Mouse (Mus musculus): ENCODE results near the gene Gm5796.
"Not testable (repeated sequence)": the region's sequence is repeated elsewhere in the genome, so short reads cannot be mapped to it uniquely, and the experiment has no call there.

Gm5796 gene

DNA sequence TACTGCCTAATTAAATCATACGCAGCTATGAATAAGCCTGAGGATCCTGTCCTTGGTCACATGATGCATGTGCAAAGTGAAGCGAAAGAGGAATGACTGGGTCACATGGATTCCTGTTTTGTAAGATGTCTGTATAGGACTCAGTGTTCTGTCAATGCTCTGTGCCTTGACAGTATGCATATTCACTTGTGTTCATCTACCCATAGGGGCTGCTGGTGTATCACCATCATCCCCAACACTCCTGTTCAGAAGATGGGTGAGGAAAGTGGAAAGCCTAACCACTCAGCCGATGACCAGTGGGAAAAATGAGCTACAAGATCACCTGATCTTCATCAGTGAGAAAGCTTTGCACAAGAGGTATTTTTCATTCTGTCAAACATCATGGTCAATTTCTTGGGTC, at the start of gene Gm5796:
Gm5796 (plus strand) TSS at position 301 of the 400 bp plus-strand sequence.
- DNase-seq: not testable (repeated sequence)

- DNase-seq: not testable (repeated sequence)
Observed at GRCm38 (mm10) chr14:3998094-3998493, 25.6 kb upstream of the Gm5796 start, which contains the start of gene Gm3099. Gene Gm3099, plus strand, starts transcription at chr14:3998394.

- not testable (repeated sequence) for DNase-seq
Observed at GRCm38 (mm10) chr14:4083820-4084219, 60.1 kb downstream of the Gm5796 start, which contains the start of gene Gm3115. Gene Gm3115, plus strand, starts transcription at chr14:4084120.

Measured in right cerebral cortex, postnatal 4 days (tissue).